Mouse (Mus musculus) kidney, postnatal 36 days (tissue): ENCODE results near the gene Vrk3.
"Not testable (repeated sequence)": the region's sequence is repeated elsewhere in the genome, so short reads cannot be mapped to it uniquely, and the experiment has no call there.

Experiments used
- DNase-seq, 2 experiments: peaks; one replicate each; pipeline ENCODE4 v3.0.0; 2021 to 2022; ENCODE audit warnings: mixed read lengths in 2 of 2

Vrk3 gene

DNA sequence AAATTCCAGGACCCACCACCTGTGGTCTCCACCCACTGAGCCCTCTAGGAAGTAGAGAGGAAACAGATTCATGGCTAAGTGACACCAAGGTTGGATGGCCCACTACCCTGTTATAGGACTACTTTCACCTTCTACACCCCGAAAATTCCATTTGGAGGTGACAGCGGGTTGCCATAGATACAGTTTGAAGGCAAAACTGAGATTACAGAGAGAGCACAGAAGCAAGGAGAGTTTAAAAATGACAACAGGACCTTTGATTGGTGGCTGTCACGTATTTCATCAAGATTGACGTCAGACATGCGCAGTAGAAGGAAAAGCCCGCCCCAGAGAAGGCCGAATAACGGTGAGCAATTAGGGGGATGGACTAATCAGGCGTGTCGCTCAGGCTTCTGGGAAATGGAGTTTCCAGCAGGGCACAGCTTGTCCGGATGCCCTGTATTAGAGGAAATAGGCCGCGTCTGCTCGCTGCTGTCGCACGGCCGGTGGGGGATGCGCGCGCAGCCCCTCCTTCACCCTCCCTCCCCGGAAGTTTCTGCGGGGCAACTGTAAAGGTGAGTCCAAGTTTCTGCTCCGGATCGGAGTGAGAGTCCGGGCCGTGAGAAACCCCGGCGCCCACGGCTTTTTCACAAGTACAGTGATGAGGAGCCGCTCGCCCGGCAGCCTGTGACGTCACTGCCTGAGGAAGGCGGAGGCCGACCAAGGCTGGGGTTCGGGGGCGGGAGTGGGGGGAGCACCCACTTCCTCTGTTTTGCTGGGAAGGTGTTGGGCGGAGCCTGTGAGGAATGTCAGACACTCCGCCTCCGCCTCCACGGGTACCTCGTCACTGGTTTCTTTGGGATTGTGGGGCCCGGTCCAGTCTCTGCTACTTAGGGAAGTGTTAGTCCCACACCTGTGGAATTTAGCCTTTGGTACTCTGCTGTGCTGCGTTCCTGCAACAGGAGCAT is at the start of gene Vrk3:
Gene Vrk3 (plus strand): TSS at position 313 of the 944 bp plus-strand sequence.
- peak; percentile 95 to 99 for DNase-seq

DNA sequence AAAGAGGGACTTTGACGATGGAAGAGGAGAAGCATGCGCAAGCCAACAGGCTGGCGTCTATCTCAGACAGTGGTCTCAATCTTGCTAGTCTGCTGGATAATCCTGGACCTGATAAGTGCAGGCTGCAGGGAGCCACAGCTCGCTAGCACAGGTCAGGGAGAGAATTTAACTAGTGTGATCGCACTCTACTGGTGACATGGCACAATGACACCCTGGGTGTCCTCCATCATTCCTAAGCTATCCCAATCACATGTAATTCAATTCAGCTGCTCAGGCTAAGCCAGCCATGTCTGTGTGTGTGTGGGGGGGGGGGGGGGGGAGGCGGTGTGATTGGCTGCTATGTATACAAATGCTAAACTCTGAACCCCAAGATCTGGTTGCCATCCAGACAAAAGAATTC is 46.3 kb upstream of the Vrk3 start:
- peak; percentile 26 to 61 for DNase-seq

DNA sequence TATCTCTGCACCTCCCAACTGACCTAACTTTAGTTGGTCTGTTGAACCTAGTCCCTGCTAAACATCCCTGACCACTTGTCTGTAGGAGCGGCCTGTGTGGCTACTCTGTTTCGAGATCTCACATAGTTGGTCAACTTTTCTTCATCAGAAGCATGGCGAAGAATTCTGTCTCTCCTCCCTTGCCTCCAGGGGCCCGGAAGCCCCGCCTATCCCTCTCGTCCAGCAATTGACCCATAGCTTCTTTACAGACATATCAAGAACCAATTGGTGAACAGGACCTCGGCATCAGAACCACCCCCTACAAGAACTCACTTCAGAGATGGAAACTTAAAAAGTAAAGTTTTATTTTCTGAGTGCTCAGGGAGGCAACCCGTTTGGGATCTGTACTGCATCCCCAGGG is 45.2 kb upstream of the Vrk3 start:
- no peak for DNase-seq

GRCm38 (mm10) chr7:44704363-44704762 is 43.9 kb upstream of the Vrk3 start:
- peak; percentile 34 to 75 for DNase-seq

DNA sequence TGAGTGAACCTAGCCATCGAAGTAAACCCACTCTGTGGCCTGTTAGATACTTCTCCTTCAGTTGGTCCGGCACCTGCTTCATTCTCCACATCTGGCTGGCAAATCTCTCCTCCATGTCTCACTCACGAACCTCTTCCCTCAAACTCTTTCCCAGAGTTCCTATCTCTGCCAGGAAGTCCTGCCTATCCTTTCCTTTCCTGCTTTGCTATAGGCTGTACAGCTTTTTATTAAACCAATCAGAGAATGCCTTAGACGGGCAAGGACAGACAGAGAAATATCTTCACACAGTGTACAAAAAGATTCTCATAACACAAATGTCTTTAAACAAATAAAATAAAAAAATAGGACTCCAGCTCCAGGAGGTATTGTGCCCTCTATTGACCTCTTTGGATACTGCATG is 43.1 kb upstream of the Vrk3 start:
- DNase-seq: no peak

DNA sequence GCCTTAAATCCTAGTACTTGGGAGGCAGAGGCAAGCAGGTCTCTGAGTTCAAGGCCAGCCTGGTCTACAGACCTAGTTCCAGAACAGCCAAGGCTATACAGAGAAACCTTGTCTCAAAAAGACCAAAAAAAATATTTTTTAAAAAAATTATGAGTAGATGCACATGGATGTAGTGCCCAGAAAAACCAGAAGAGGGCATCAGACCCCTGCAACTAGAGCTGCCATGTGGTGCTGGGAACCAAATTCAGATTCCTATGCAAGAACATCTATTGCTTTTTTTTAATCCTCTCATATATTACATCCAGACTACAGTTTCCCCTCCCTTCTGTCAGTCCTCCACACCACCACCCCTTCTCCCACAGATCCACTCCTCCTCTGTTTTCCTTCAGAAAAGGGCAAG is 41.9 kb upstream of the Vrk3 start:
- DNase-seq: no peak

- DNase-seq: no peak
Observed at GRCm38 (mm10) chr7:44707169-44707675, 41.0 kb upstream of the Vrk3 start.

- not testable (repeated sequence) for DNase-seq
Observed at GRCm38 (mm10) chr7:44708093-44708492, 40.1 kb upstream of the Vrk3 start.

GRCm38 (mm10) chr7:44708574-44708973 is 39.6 kb upstream of the Vrk3 start, which contains the start of gene Izumo2:
Izumo2 (plus strand) TSS chr7:44708742.
- no peak for DNase-seq

- DNase-seq: no peak
Observed at GRCm38 (mm10) chr7:44709881-44710280, 38.3 kb upstream of the Vrk3 start.

- no peak for DNase-seq
Observed at GRCm38 (mm10) chr7:44722058-44722457, 26.2 kb upstream of the Vrk3 start.

GRCm38 (mm10) chr7:44724316-44724715 is 23.9 kb upstream of the Vrk3 start:
- DNase-seq: peak in 1 of 2 experiments; percentile 6

DNA sequence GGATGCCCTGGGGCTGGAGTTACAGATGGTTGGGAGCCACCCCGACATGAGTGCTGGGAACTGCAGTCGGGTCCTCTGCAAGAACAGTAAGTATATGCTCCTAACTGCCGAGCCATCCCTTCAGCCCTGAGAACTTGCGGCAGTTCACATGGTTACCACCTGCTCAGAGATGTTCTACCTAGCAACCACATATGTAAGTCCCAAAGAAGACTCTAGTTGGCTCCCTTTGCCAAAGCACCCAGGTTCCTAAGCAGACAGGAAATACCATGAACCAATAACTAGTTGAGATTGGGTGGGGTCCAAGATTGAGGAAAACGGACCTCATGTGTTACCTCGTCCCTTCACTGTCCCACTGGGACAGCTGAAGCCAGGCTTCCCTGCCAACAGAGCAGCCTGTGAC is 21.9 kb upstream of the Vrk3 start:
- no peak for DNase-seq

DNA sequence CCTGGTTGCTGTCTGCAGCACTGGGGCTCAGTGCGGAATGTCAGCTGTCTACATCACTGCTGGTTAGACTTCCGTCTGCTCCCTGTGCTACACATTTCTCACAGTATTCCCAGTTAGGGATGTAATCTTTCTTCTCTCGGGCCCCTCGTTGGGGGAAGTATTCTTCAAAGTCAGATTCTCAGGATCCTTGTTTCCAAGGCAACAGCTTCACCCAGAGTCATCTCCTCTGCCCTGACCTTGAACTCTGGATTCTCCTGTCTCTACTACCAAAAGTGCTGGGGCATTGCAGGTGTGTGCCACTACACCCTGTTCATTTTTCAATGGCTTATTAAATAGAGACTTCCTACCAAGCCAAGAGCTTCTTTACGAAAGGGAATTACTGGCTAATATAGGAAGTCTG is 21.1 kb upstream of the Vrk3 start:
- DNase-seq: no peak

- no peak for DNase-seq
Observed at GRCm38 (mm10) chr7:44728082-44728975, 19.9 kb upstream of the Vrk3 start.

GRCm38 (mm10) chr7:44733723-44734122 is 14.5 kb upstream of the Vrk3 start:
- DNase-seq: no peak

DNA sequence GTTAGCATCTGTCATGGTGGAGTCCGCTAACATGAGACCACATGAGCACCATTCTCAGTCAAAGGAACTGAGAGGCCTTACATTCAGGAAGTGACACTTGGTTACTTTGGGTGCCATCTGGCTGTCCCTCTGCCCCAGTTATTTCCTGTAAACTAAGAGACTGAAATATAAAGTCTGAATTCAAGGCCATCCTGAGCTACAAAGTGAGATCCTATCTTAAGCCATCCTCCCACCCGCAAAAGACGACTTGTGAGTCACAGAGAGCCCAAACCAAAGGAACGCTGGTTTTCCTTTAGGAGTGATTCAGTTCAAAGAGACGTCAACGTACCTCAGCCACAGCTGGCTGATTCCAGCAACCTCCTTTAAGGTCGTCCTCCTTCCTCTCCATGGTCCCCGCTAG is 6.9 kb upstream of the Vrk3 start:
- DNase-seq: no peak

GRCm38 (mm10) chr7:44744270-44744669 is 3.9 kb upstream of the Vrk3 start:
- DNase-seq: no peak

- peak; percentile 87 to 90 for DNase-seq
Observed at GRCm38 (mm10) chr7:44745076-44745475, 3.1 kb upstream of the Vrk3 start.

GRCm38 (mm10) chr7:44747115-44747514 is 1.1 kb upstream of the Vrk3 start:
- DNase-seq: no peak

GRCm38 (mm10) chr7:44750950-44751349 is 2.7 kb downstream of the Vrk3 start, which contains the start of gene Zfp473:
Zfp473 (minus strand) TSS chr7:44751050.
- not testable (repeated sequence) for DNase-seq

- no peak for DNase-seq
Observed at GRCm38 (mm10) chr7:44757164-44757563, 9.0 kb downstream of the Vrk3 start.

DNA sequence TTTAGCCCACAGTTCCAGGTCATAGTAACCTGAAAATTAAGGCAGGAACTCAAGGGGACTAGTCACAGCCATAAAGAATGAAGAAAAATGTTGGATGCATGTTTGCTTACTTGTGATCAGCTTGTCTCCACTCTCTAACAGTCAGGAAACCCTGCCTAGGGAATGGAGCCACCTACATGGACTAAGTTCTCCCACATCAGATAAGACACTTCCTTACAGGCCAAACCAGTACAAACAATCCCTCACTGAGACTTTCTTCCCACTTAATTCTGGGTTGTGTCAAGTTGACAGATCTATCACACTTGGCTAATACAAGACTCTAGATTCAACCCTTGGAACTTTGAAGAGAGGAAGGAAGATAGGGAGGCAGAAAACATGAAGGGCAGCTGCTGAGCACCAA is 12.2 kb downstream of the Vrk3 start:
- DNase-seq: no peak
